Mouse (Mus musculus) layer of hippocampus, adult 8-10 months (tissue): ENCODE results near the gene Kif23. TPM values are rescaled to one million over a fixed set of nuclear protein-coding genes. Genes with fewer than 3 reads are reported as not detected.

Experiments
- total RNA-seq, 4 experiments: library from RNA; stranded (reverse); gene quantifications; 2 replicates each; pipeline ENCODE4 v1.2.4; 2022

Gene Kif23
- total RNA-seq, 4 experiments from 2014 or later, result 0.91 to 2.7 (median 1.9) TPM

Other genes with a start within 250 kb of the Kif23 start
- 1,000 to 10,000 TPM; 1,353 to 1,799 (median 1,659) TPM for gene Rplp1, start 32.2 kb downstream of the Kif23 start, total RNA-seq
- gene Paqr5, start 80.1 kb upstream of the Kif23 start, total RNA-seq, result 1 to 10 TPM; 3.7 to 6.2 (median 4.3) TPM
- gene Glce, start 175.9 kb upstream of the Kif23 start, total RNA-seq, result 10 to 100 TPM; 22.8 to 25.0 (median 24.5) TPM